9 mouse cellular contexts compared by ENCODE assay signal in genomic region chr4:107836758-107837157, GRCm38 (mm10). TPM values are rescaled to one million over a fixed set of nuclear protein-coding genes. Genes with fewer than 3 reads are reported as not detected.
DNase-seq lines count a peak whose midpoint lies in the region; ATAC-seq and TF ChIP-seq lines count a peak whose summit lies in the region.
"Had no signal": no experiment of that assay in that cellular context is flagged by ENCODE, and none has a peak within 500 bp of the region (broad histone marks: within the 10 kb centered on the region; RNA-seq: fewer than 3 reads in every experiment).

No protein-coding gene starts in this region.

- peaks cover 51% of the 10 kb centered on the region for H3K4me1 ChIP-seq in forebrain, postnatal 0 days (ENCODE audit: insufficient read depth)
- peaks cover 20% of the 10 kb centered on the region for H3K4me1 ChIP-seq in intestine, embryonic 15.5 days (replicated peaks)

- 0 out of 2 replicates have a peak overlapping the region, but pooled peaks have one; percentile 28 for H3K9ac ChIP-seq in forebrain, postnatal 0 days
- H3K9ac ChIP-seq in intestine, embryonic 15.5 days = no peak overlapping the region
- H3K9ac ChIP-seq: heart, embryonic 13.5 days had no signal

- ATAC-seq in forebrain, postnatal 0 days = peak; percentile 12
- no peak for ATAC-seq in intestine, embryonic 15.5 days
- ATAC-seq in megakaryocyte, adult 5-6 weeks (ENCODE audit: poor library complexity, severe bottlenecking) = no peak

- WGBS in forebrain, postnatal 0 days = 9% methylated on average over 5 of the region's 5 CpGs
- 74% methylated on average over 5 of the region's 5 CpGs for WGBS in intestine, embryonic 15.5 days

- H3K9me3 ChIP-seq in forebrain, postnatal 0 days (ENCODE audit: low read length) = no peaks in the 10 kb centered on the region
- no peaks in the 10 kb centered on the region for H3K9me3 ChIP-seq in intestine, embryonic 15.5 days
- H3K9me3 ChIP-seq: heart, embryonic 13.5 days had no signal

- peak overlapping the region; percentile 86 for H3K27ac ChIP-seq in forebrain, postnatal 0 days (ENCODE audit: low read depth, low read length)
- no peak overlapping the region for H3K27ac ChIP-seq in intestine, embryonic 15.5 days
- H3K27ac ChIP-seq: heart, embryonic 13.5 days had no signal

- peaks cover 11% of the 10 kb centered on the region for H3K36me3 ChIP-seq in forebrain, postnatal 0 days (ENCODE audit: insufficient read depth)
- H3K36me3 ChIP-seq in intestine, embryonic 15.5 days = no peaks in the 10 kb centered on the region
- H3K36me3 ChIP-seq: heart, embryonic 13.5 days had no signal

- DNase-seq in Muller cell, postnatal 12 days (ENCODE audit: inconsistent ontology term) = peak; percentile 66
- DNase-seq in adrenal gland, postnatal 36 days = peak; percentile 57 to 61
- peak; percentile 90 for DNase-seq in forebrain, postnatal 0 days
- DNase-seq in left cerebral cortex, postnatal 14 days (ENCODE audit: low spot score in 2 of 2) = peak; percentile 80 to 82
- peak; percentile 71 to 80 for DNase-seq in right cerebral cortex, adult 2 months (ENCODE audit: low spot score in 2 of 2)
- DNase-seq in gastrocnemius, postnatal 14 days = no peak

- no peaks in the 10 kb centered on the region for H3K27me3 ChIP-seq in forebrain, postnatal 0 days (ENCODE audit: insufficient read depth, low read length)
- H3K27me3 ChIP-seq in intestine, embryonic 15.5 days (replicated peaks) = no peaks in the 10 kb centered on the region

- no peak for TF ChIP-seq CTCF in forebrain, postnatal 0 days (IDR thresholded peaks at IDR 0.05; ENCODE audit: low read depth)

- no peak overlapping the region for H3K4me3 ChIP-seq in forebrain, postnatal 0 days (ENCODE audit: low read depth, low read length)
- H3K4me3 ChIP-seq in intestine, embryonic 15.5 days (replicated peaks) = no peak overlapping the region
- H3K4me3 ChIP-seq: heart, embryonic 13.5 days had no signal

- no peak overlapping the region for H3K4me2 ChIP-seq in forebrain, postnatal 0 days (ENCODE audit: low read depth)
- H3K4me2 ChIP-seq in intestine, embryonic 15.5 days (replicated peaks) = no peak overlapping the region
- H3K4me2 ChIP-seq: heart, embryonic 13.5 days had no signal

- intact Hi-C loops in left cerebral cortex, postnatal 14 days (cut with DNase I) = no loop called here
- intact Hi-C loops in gastrocnemius, postnatal 14 days (cut with DNase I; ENCODE audit: low total_unique reads) = no loop called here

RNA-seq across cellular contexts. Expression of gene Lrp8, which starts 34.7 kb away (rescaled TPM):
- total RNA-seq in adrenal gland, postnatal 36 days (2021) = 10 to 100 TPM in 1 of 2 experiments, 1 to 10 TPM in 1; 7.2 to 12.3 TPM
- total RNA-seq in forebrain, postnatal 0 days (2014; rRNA removed) = 60.7 and 90.2 TPM in 2 replicates
- polyA plus RNA-seq in forebrain, postnatal 0 days (2015; fragmentation: Nextera tagmentation; extraction: Ambion mirVana) = 21.9 and 38.3 TPM in 2 replicates
- total RNA-seq in left cerebral cortex, postnatal 14 days (2021) = 100 to 1,000 TPM; 123 to 136 TPM
- 3.4 and 4.2 TPM in 2 replicates for polyA plus RNA-seq in intestine, embryonic 15.5 days (2015; fragmentation: Nextera tagmentation; extraction: Ambion mirVana)
- under 1 TPM; 0.25 to 0.51 TPM for total RNA-seq in gastrocnemius, postnatal 14 days (2021)
- 4.9 and 6.7 TPM in 2 replicates for total RNA-seq in megakaryocyte, adult 5-6 weeks (2015)
- 5.0 and 6.3 TPM in 2 replicates for total RNA-seq in megakaryocyte, adult 5-6 weeks (2017)

RNA-seq across cellular contexts. Expression of gene Magoh, which starts 42.8 kb away (rescaled TPM):
- 10 to 100 TPM; 79.1 to 84.4 TPM for total RNA-seq in adrenal gland, postnatal 36 days (2021)
- total RNA-seq in forebrain, postnatal 0 days (2014; rRNA removed) = 49.8 and 64.5 TPM in 2 replicates
- 138 and 180 TPM in 2 replicates for polyA plus RNA-seq in forebrain, postnatal 0 days (2015; fragmentation: Nextera tagmentation; extraction: Ambion mirVana)
- 10 to 100 TPM; 38.0 to 40.0 TPM for total RNA-seq in left cerebral cortex, postnatal 14 days (2021)
- 160 and 194 TPM in 2 replicates for polyA plus RNA-seq in intestine, embryonic 15.5 days (2015; fragmentation: Nextera tagmentation; extraction: Ambion mirVana)
- total RNA-seq in gastrocnemius, postnatal 14 days (2021) = 10 to 100 TPM; 25.9 to 33.0 TPM
- 131 and 134 TPM in 2 replicates for total RNA-seq in megakaryocyte, adult 5-6 weeks (2015)
- total RNA-seq in megakaryocyte, adult 5-6 weeks (2017) = 208 and 218 TPM in 2 replicates

RNA-seq across cellular contexts. Expression of gene 0610037L13Rik, which starts 52.9 kb away (rescaled TPM):
- 10 to 100 TPM; 77.5 to 94.1 TPM for total RNA-seq in adrenal gland, postnatal 36 days (2021)
- total RNA-seq in forebrain, postnatal 0 days (2014; rRNA removed) = 63.7 and 75.6 TPM in 2 replicates
- 102 and 110 TPM in 2 replicates for polyA plus RNA-seq in forebrain, postnatal 0 days (2015; fragmentation: Nextera tagmentation; extraction: Ambion mirVana)
- 10 to 100 TPM; 57.9 to 59.3 TPM for total RNA-seq in left cerebral cortex, postnatal 14 days (2021)
- 106 and 109 TPM in 2 replicates for polyA plus RNA-seq in intestine, embryonic 15.5 days (2015; fragmentation: Nextera tagmentation; extraction: Ambion mirVana)
- total RNA-seq in gastrocnemius, postnatal 14 days (2021) = 10 to 100 TPM; 52.8 to 60.5 TPM
- 34.7 and 36.0 TPM in 2 replicates for total RNA-seq in megakaryocyte, adult 5-6 weeks (2015)
- 33.6 and 34.7 TPM in 2 replicates for total RNA-seq in megakaryocyte, adult 5-6 weeks (2017)
